Mouse (Mus musculus) hindbrain, embryonic 13.5 days (tissue): ENCODE measurements around the gene Aqp12. TPM values are rescaled to one million over a fixed set of nuclear protein-coding genes. Genes with fewer than 3 reads are reported as not detected.
"Not testable (repeated sequence)": the region's sequence is repeated elsewhere in the genome, so short reads cannot be mapped to it uniquely, and the experiment has no call there.

ENCODE experiments used
- ATAC-seq: fragments of 200-750 bp; cut with Nextera tagmentation; 2 replicates; pipeline ENCODE4 v1.8.0; 2017; ENCODE audit warnings: moderate TSS enrichment; ENCODE audit not compliant: low FRiP score
- H3K27ac ChIP-seq: fragments of 300-500 bp; sonication (generic); 2 replicates; pipeline ENCODE4 v1.5.1; 2015; ENCODE audit warnings: inconsistent platforms, mild to moderate bottlenecking, moderate library complexity
- H3K27me3 ChIP-seq: fragments of 300-500 bp; sonication (generic); 2 replicates; pipeline ENCODE4 v1.6.1; 2015; ENCODE audit warnings: mild to moderate bottlenecking, inconsistent platforms
- H3K36me3 ChIP-seq: fragments of 300-500 bp; sonication (generic); 2 replicates; pipeline ENCODE4 v1.6.1; 2015; ENCODE audit warnings: mild to moderate bottlenecking, inconsistent platforms
- H3K4me1 ChIP-seq: fragments of 300-500 bp; sonication (generic); replicated peaks from 2 replicates; pipeline ENCODE4 v1.6.1; 2015; ENCODE audit warnings: inconsistent platforms
- H3K4me2 ChIP-seq: fragments of 300-500 bp; sonication (generic); 2 replicates; pipeline ENCODE4 v1.6.1; 2015; ENCODE audit warnings: inconsistent platforms, mild to moderate bottlenecking, moderate library complexity
- H3K4me3 ChIP-seq: fragments of 300-500 bp; sonication (generic); 2 replicates; pipeline ENCODE4 v1.5.1; 2015; ENCODE audit warnings: mild to moderate bottlenecking, inconsistent platforms
- H3K9ac ChIP-seq: fragments of 300-500 bp; sonication (generic); 2 replicates; pipeline ENCODE4 v1.6.1; 2015; ENCODE audit warnings: mild to moderate bottlenecking, inconsistent platforms
- H3K9me3 ChIP-seq: fragments of 300-500 bp; sonication (generic); 2 replicates; pipeline ENCODE4 v1.6.1; 2016; ENCODE audit warnings: inconsistent platforms
- WGBS: fragments of 180-500 bp; shearing (Covaris S2); methylation state at CpG from one replicate; pipeline ENCODE4 v1.1.7; 2015; 5-methylcytosine and 5-hydroxymethylcytosine counted together
- polyA plus RNA-seq: library from polyadenylated mRNA; unstranded; fragments of >200 nt; fragmentation: Nextera tagmentation; extraction: Ambion mirVana; gene quantifications from 2 replicates; pipeline ENCODE4 v1.2.1, GENCODE M21; 2015

The Aqp12 gene
- polyA plus RNA-seq: not detected in 2 replicates

GRCm38 (mm10) chr1:93006061-93006460 lies at the start of gene Aqp12:
Gene Aqp12 (plus strand): TSS chr1:93006334.
- H3K27me3 ChIP-seq: 0 out of 2 replicates have a peak, but pooled peaks cover 3% of the 10 kb centered on the region
- no peaks in the 10 kb centered on the region for H3K4me1 ChIP-seq
- H3K9ac ChIP-seq: no peak within 1 kb of the TSS
- no peak for ATAC-seq
- 84% methylated on average over 7 of the region's 7 CpGs for WGBS
- H3K27ac ChIP-seq: no peak within 1 kb of the TSS
- H3K4me2 ChIP-seq: no peak within 1 kb of the TSS
- peaks cover 4% of the 10 kb centered on the region; the same call in 1 of the 2 replicates for H3K9me3 ChIP-seq
- no peak within 1 kb of the TSS for H3K4me3 ChIP-seq
- no peaks in the 10 kb centered on the region for H3K36me3 ChIP-seq

GRCm38 (mm10) chr1:92956571-92957335 lies 49.4 kb upstream of the Aqp12 start:
- peak overlapping the region; percentile 39 for H3K4me2 ChIP-seq
- H3K27ac ChIP-seq, H3K9ac ChIP-seq, H3K4me1 ChIP-seq, H3K36me3 ChIP-seq, H3K27me3 ChIP-seq, H3K4me3 ChIP-seq, H3K9me3 ChIP-seq: not testable (repeated sequence)
- ATAC-seq: 0 out of 2 replicates have a peak, but pooled peaks have one; percentile 39
- 13% methylated on average over 11 of the region's 11 CpGs for WGBS

GRCm38 (mm10) chr1:92958999-92959398 lies 47.1 kb upstream of the Aqp12 start:
- H3K27me3 ChIP-seq: no peaks in the 10 kb centered on the region
- WGBS: 81% methylated on average over 1 of the region's 1 CpGs
- H3K36me3 ChIP-seq: no peaks in the 10 kb centered on the region
- ATAC-seq: no peak
- no peak overlapping the region for H3K4me2 ChIP-seq
- no peak overlapping the region for H3K4me3 ChIP-seq
- H3K4me1 ChIP-seq: 0 out of 2 replicates have a peak, but pooled peaks cover 3% of the 10 kb centered on the region
- no peak overlapping the region for H3K9ac ChIP-seq
- H3K9me3 ChIP-seq: no peaks in the 10 kb centered on the region
- no peak overlapping the region for H3K27ac ChIP-seq

DNA sequence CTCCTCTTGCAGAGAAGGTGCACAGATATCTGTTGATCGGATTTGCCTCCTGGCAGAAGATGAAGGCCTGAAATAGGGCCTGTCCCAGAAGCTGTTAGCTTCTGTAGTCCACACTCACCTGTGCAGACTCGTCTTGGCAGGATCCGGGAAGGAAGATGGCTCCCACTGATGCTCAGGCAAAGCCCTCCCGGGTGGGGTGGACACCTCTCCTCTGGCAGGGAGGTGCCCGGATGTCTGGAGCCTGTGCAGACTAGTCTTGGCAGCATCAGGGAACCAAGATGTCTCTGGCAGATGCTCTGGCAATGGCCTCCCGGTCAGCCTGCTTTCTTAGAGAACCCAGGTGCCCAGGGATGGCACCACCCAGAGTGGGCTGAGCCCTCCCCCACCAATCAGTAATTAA lies 35.3 kb upstream of the Aqp12 start:
- H3K4me3 ChIP-seq, ATAC-seq, H3K4me2 ChIP-seq, H3K9ac ChIP-seq, H3K9me3 ChIP-seq, H3K36me3 ChIP-seq, H3K4me1 ChIP-seq, H3K27me3 ChIP-seq, H3K27ac ChIP-seq: not testable (repeated sequence)
- 84% methylated on average over 6 of the region's 6 CpGs for WGBS

GRCm38 (mm10) chr1:92971879-92972795 lies 34.0 kb upstream of the Aqp12 start:
- Histone ChIP-seq H3K9ac (no peak overlapping the region), H3K36me3 (no peaks in the 10 kb centered on the region), H3K9me3 (no peaks in the 10 kb centered on the region), H3K4me2 (no peak overlapping the region), H3K27me3 (no peaks in the 10 kb centered on the region), H3K4me3 (no peak overlapping the region), H3K4me1 (peaks cover 5% of the 10 kb centered on the region; the same call in 1 of the 2 replicates), H3K27ac (no peak overlapping the region)
- no peak for ATAC-seq
- WGBS: 89% methylated on average over 7 of the region's 7 CpGs

DNA sequence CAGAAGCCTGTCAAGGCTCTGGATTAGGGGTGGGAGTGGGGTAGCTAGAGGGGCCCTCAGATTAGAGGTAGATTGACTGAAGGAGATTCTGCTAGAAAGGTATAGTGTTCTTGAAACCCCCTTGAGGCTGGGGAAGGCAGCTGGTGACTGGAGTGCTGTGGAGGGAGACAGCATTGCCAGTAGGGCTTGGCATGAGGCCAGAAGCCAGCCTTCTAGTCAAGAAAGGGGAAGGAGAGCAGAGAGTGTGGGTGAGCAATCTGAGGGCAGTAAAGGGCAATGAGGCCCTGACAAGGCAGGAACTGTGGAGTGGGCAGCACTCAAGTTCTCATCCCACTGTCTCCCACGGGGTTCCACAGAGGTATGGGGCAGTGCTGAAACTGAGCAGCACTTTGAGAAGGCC lies 33.3 kb upstream of the Aqp12 start:
- 75% methylated on average over 1 of the region's 1 CpGs for WGBS
- no peak overlapping the region for H3K4me2 ChIP-seq
- ATAC-seq: no peak

GRCm38 (mm10) chr1:92976141-92976566 lies 30.0 kb upstream of the Aqp12 start:
- H3K36me3 ChIP-seq: no peaks in the 10 kb centered on the region
- 54% methylated on average over 6 of the region's 6 CpGs for WGBS
- no peak overlapping the region for H3K9ac ChIP-seq
- no peaks in the 10 kb centered on the region for H3K27me3 ChIP-seq
- H3K4me1 ChIP-seq: peaks cover 5% of the 10 kb centered on the region; the same call in 1 of the 2 replicates
- ATAC-seq: no peak
- H3K4me3 ChIP-seq: no peak overlapping the region
- no peaks in the 10 kb centered on the region for H3K9me3 ChIP-seq
- H3K27ac ChIP-seq: no peak overlapping the region
- no peak overlapping the region for H3K4me2 ChIP-seq

More for the DNA sequence above, 33.3 kb upstream of the Aqp12 start:
- H3K4me1 ChIP-seq: peaks cover 5% of the 10 kb centered on the region; the same call in 1 of the 2 replicates
- no peak overlapping the region for H3K9ac ChIP-seq
- no peaks in the 10 kb centered on the region for H3K27me3 ChIP-seq
- H3K36me3 ChIP-seq: no peaks in the 10 kb centered on the region
- H3K27ac ChIP-seq: no peak overlapping the region
- H3K9me3 ChIP-seq: no peaks in the 10 kb centered on the region
- H3K4me3 ChIP-seq: no peak overlapping the region

GRCm38 (mm10) chr1:92978645-92979044 lies 27.5 kb upstream of the Aqp12 start:
- Histone ChIP-seq H3K27ac (no peak overlapping the region), H3K9ac (no peak overlapping the region), H3K4me3 (no peak overlapping the region), H3K9me3 (no peaks in the 10 kb centered on the region), H3K27me3 (no peaks in the 10 kb centered on the region), H3K36me3 (no peaks in the 10 kb centered on the region), H3K4me1 (peaks cover 5% of the 10 kb centered on the region; the same call in 1 of the 2 replicates), H3K4me2 (no peak overlapping the region)
- 49% methylated on average over 7 of the region's 7 CpGs for WGBS
- no peak for ATAC-seq

GRCm38 (mm10) chr1:92979073-92979602 lies 27.0 kb upstream of the Aqp12 start:
- no peak for ATAC-seq
- no peak overlapping the region for H3K4me2 ChIP-seq
- peaks cover 5% of the 10 kb centered on the region; the same call in 1 of the 2 replicates for H3K4me1 ChIP-seq
- H3K27ac ChIP-seq: no peak overlapping the region
- no peaks in the 10 kb centered on the region for H3K9me3 ChIP-seq
- H3K36me3 ChIP-seq: no peaks in the 10 kb centered on the region
- H3K27me3 ChIP-seq: no peaks in the 10 kb centered on the region
- H3K9ac ChIP-seq: peak overlapping the region; percentile 6; the same call in 1 of the 2 replicates
- WGBS: 40% methylated on average over 11 of the region's 11 CpGs
- no peak overlapping the region for H3K4me3 ChIP-seq

DNA sequence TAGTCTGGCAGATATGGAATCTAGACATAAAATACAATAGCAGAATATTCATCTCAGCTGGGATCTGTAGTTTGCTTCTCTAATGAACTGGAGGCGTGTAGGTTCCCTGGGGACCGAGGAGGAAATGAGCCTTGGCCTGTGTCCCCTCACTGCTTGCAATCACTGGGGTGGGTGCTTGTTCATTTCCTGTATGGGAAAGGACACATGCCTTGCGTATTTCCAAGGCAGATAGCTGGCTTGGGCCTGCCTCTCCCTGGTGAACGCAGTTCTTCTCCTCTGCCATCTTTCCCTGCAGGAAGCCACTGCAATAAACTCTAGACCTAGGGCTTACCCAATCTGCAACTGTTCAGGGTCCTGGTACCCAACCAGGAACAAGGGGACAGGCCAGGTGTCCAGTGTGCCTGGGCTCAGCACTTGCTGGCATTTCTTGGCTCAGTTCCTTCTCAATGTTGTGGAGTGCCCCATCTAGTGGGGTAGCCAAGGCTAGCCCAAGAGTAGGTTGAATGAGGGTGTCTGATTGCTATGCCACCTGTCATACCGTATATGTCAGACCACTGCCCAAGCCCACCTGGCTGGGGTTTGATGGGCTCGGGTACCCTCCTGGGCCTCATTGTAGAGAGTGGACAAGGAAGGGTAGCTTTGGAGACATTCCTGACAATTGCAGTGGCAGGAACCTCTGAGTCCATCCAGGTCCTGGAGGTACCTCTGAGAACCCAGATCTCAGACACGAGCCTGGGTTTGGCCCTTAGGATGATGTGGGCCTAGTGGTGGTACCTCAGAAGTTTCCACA lies 24.9 kb upstream of the Aqp12 start:
- Histone ChIP-seq H3K9me3 (no peaks in the 10 kb centered on the region), H3K4me1 (peaks cover 4% of the 10 kb centered on the region; the same call in 1 of the 2 replicates), H3K4me3 (no peak overlapping the region), H3K4me2 (no peak overlapping the region), H3K9ac (no peak overlapping the region), H3K36me3 (no peaks in the 10 kb centered on the region), H3K27ac (no peak overlapping the region), H3K27me3 (no peaks in the 10 kb centered on the region)
- WGBS: 81% methylated on average over 7 of the region's 7 CpGs
- no peak for ATAC-seq

DNA sequence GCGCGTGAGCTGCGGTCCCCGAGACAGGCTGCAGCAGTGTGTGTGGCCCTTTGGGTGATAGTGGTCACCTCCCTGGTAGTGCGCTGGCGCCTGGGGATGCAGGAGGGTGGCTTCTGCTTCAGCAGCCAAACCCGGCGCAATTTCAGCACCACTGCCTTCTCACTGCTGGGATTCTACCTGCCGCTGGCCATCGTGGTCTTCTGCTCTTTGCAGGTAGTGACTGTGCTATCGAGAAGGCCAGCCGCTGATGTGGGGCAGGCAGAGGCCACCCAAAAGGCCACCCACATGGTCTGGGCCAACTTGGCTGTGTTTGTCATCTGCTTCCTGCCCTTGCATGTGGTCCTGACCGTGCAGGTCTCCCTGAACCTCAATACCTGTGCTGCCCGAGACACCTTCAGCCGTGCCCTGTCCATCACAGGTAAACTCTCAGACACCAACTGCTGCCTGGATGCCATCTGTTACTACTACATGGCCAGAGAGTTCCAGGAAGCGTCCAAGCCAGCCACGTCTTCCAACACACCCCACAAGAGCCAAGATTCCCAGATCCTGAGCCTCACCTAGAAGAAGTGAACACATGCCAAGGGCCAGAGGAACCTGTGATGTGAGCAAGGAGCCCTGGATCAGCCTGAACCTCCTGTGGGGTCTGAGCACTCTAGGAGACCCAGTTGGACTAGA lies 23.1 kb upstream of the Aqp12 start:
- H3K27me3 ChIP-seq: no peaks in the 10 kb centered on the region
- no peak overlapping the region for H3K27ac ChIP-seq
- ATAC-seq: no peak
- H3K36me3 ChIP-seq: no peaks in the 10 kb centered on the region
- H3K4me2 ChIP-seq: no peak overlapping the region
- no peaks in the 10 kb centered on the region for H3K9me3 ChIP-seq
- H3K4me3 ChIP-seq: no peak overlapping the region
- no peak overlapping the region for H3K9ac ChIP-seq
- no peaks in the 10 kb centered on the region for H3K4me1 ChIP-seq
- WGBS: 93% methylated on average over 17 of the region's 17 CpGs
